In genomic region chr15:91172193-91172592, GRCm38 (mm10) we compare ENCODE assay signal across 14 mouse cellular contexts. TPM values are rescaled to one million over a fixed set of nuclear protein-coding genes. Genes with fewer than 3 reads are reported as not detected.
DNase-seq lines count a peak whose midpoint lies in the region; ATAC-seq lines count a peak whose summit lies in the region.
"Had no signal": no experiment of that assay in that cellular context is flagged by ENCODE, and none has a peak within 500 bp of the region (broad histone marks: within the 10 kb centered on the region; RNA-seq: fewer than 3 reads in every experiment).

No protein-coding gene starts in this region.

- H3K4me1 ChIP-seq in embryonic facial prominence, embryonic 11.5 days (ENCODE audit: control insufficient read depth, insufficient read depth, low read length): no peaks in the 10 kb centered on the region
- H3K4me1 ChIP-seq in embryonic facial prominence, embryonic 10.5 days: peaks cover 17% of the 10 kb centered on the region
- 0 out of 2 replicates have a peak, but pooled peaks cover 4% of the 10 kb centered on the region for H3K4me1 ChIP-seq in liver, embryonic 15.5 days (replicated peaks)
- H3K4me1 ChIP-seq in liver, embryonic 11.5 days (replicated peaks; ENCODE audit: control insufficient read depth, insufficient read depth, low read length): no peaks in the 10 kb centered on the region

- WGBS in embryonic facial prominence, embryonic 11.5 days: 49% methylated on average over 4 of the region's 4 CpGs
- WGBS in embryonic facial prominence, embryonic 10.5 days: 61% methylated on average over 4 of the region's 4 CpGs
- WGBS in liver, embryonic 15.5 days (ENCODE audit: insufficient replicate concordance): 68% methylated on average over 4 of the region's 4 CpGs
- 77% methylated on average over 4 of the region's 4 CpGs for WGBS in liver, embryonic 11.5 days

- H3K27me3 ChIP-seq in embryonic facial prominence, embryonic 11.5 days (ENCODE audit: control insufficient read depth, insufficient read depth, low read length): no peaks in the 10 kb centered on the region
- H3K27me3 ChIP-seq in embryonic facial prominence, embryonic 10.5 days (replicated peaks; ENCODE audit: low read depth, poor library complexity, severe bottlenecking): no peaks in the 10 kb centered on the region
- no peaks in the 10 kb centered on the region for H3K27me3 ChIP-seq in liver, embryonic 15.5 days
- no peaks in the 10 kb centered on the region for H3K27me3 ChIP-seq in liver, embryonic 11.5 days (replicated peaks; ENCODE audit: control insufficient read depth, insufficient read depth, low read length)

- no peak overlapping the region for H3K27ac ChIP-seq in embryonic facial prominence, embryonic 11.5 days (replicated peaks; ENCODE audit: low read depth, low read length)
- no peak overlapping the region for H3K27ac ChIP-seq in embryonic facial prominence, embryonic 10.5 days (replicated peaks)
- H3K27ac ChIP-seq in liver, embryonic 15.5 days (replicated peaks): no peak overlapping the region
- H3K27ac ChIP-seq in liver, embryonic 11.5 days (ENCODE audit: low read depth, low read length): no peak overlapping the region

- DNase-seq in embryonic facial prominence, embryonic 11.5 days (ENCODE audit: low spot score): peak; percentile 69
- no peak for DNase-seq in embryonic facial prominence, embryonic 10.5 days (ENCODE audit: low spot score)
- DNase-seq in liver, embryonic 11.5 days (ENCODE audit: low spot score): no peak
- DNase-seq in skeletal muscle tissue, adult 2 months (ENCODE audit: low read depth, low spot score): peak; percentile 69
- DNase-seq in ovary, postnatal 36 days (ENCODE audit: low spot score): no peak
- no peak for DNase-seq in cerebellum, postnatal 14 days
- DNase-seq: kidney, postnatal 36 days had no signal

- no peak overlapping the region for H3K9ac ChIP-seq in embryonic facial prominence, embryonic 11.5 days (replicated peaks; ENCODE audit: low read length)
- H3K9ac ChIP-seq in liver, embryonic 15.5 days: no peak overlapping the region
- H3K9ac ChIP-seq in liver, embryonic 11.5 days (ENCODE audit: low read depth, low read length): no peak overlapping the region

- H3K9me3 ChIP-seq in embryonic facial prominence, embryonic 11.5 days (replicated peaks; ENCODE audit: control insufficient read depth, low read length): no peaks in the 10 kb centered on the region
- no peaks in the 10 kb centered on the region for H3K9me3 ChIP-seq in embryonic facial prominence, embryonic 10.5 days
- H3K9me3 ChIP-seq in liver, embryonic 15.5 days (replicated peaks): no peaks in the 10 kb centered on the region
- H3K9me3 ChIP-seq in liver, embryonic 11.5 days (ENCODE audit: control insufficient read depth, low read length): no peaks in the 10 kb centered on the region

- no peaks in the 10 kb centered on the region for H3K36me3 ChIP-seq in embryonic facial prominence, embryonic 11.5 days (replicated peaks; ENCODE audit: control insufficient read depth, insufficient read depth, low read depth, low read length)
- no peaks in the 10 kb centered on the region for H3K36me3 ChIP-seq in embryonic facial prominence, embryonic 10.5 days (replicated peaks)
- no peaks in the 10 kb centered on the region for H3K36me3 ChIP-seq in liver, embryonic 15.5 days (replicated peaks)
- H3K36me3 ChIP-seq in liver, embryonic 11.5 days (ENCODE audit: control insufficient read depth, insufficient read depth, low read length): no peaks in the 10 kb centered on the region

- no peak for ATAC-seq in embryonic facial prominence, embryonic 11.5 days (replicated peaks; ENCODE audit: insufficient number of reproducible peaks, low FRiP score, low TSS enrichment, low read depth)
- ATAC-seq in liver, embryonic 15.5 days (ENCODE audit: insufficient read depth): peak; percentile 44; the same call in 1 of the 2 replicates
- no peak for ATAC-seq in liver, embryonic 11.5 days (replicated peaks; ENCODE audit: low FRiP score)
- ATAC-seq in granulocyte monocyte progenitor cell, adult 5-6 weeks (replicated peaks; ENCODE audit: poor library complexity, severe bottlenecking): peak; percentile 69
- ATAC-seq: Patski had no signal

- H3K4me2 ChIP-seq in embryonic facial prominence, embryonic 11.5 days (ENCODE audit: low read depth, low read length): no peak overlapping the region
- H3K4me2 ChIP-seq in liver, embryonic 15.5 days: no peak overlapping the region
- no peak overlapping the region for H3K4me2 ChIP-seq in liver, embryonic 11.5 days

- no peak overlapping the region for H3K4me3 ChIP-seq in embryonic facial prominence, embryonic 11.5 days (ENCODE audit: low read depth, low read length)
- no peak overlapping the region for H3K4me3 ChIP-seq in embryonic facial prominence, embryonic 10.5 days
- H3K4me3 ChIP-seq in liver, embryonic 15.5 days (replicated peaks): no peak overlapping the region
- H3K4me3 ChIP-seq in liver, embryonic 11.5 days (ENCODE audit: low read depth, low read length): no peak overlapping the region
- H3K4me3 ChIP-seq: heart, adult 2 months had no signal

RNA-seq across cellular contexts. Expression of gene Abcd2, which starts 19.4 kb away (rescaled TPM):
- polyA plus RNA-seq in embryonic facial prominence, embryonic 11.5 days (2014; fragmentation: Nextera tagmentation; extraction: Ambion mirVana): 9.2 and 10.1 TPM in 2 replicates
- polyA plus RNA-seq in embryonic facial prominence, embryonic 10.5 days (2016; fragmentation: Nextera tagmentation; extraction: Ambion mirVana): 9.7 and 10.5 TPM in 2 replicates
- 6.3 and 7.6 TPM in 2 replicates for polyA plus RNA-seq in liver, embryonic 15.5 days (2015; fragmentation: Nextera tagmentation; extraction: Ambion mirVana)
- 2.9 and 3.2 TPM in 2 replicates for polyA plus RNA-seq in liver, embryonic 11.5 days (2014; fragmentation: Nextera tagmentation; extraction: Ambion mirVana)
- total RNA-seq in granulocyte monocyte progenitor cell, adult 5-6 weeks (2014; fragmentation: Nextera tagmentation): 29.6 and 42.3 TPM in 2 replicates
- 45.2 and 58.2 TPM in 2 replicates for total RNA-seq in granulocyte monocyte progenitor cell, adult 5-6 weeks (2017)

RNA-seq across cellular contexts. Expression of gene CN725425, which starts 27.1 kb away (rescaled TPM):
- not detected in 2 replicates for polyA plus RNA-seq in embryonic facial prominence, embryonic 11.5 days (2014; fragmentation: Nextera tagmentation; extraction: Ambion mirVana)
- polyA plus RNA-seq in embryonic facial prominence, embryonic 10.5 days (2016; fragmentation: Nextera tagmentation; extraction: Ambion mirVana): not detected in 2 replicates
- 0.06 TPM in 2 replicates for polyA plus RNA-seq in liver, embryonic 15.5 days (2015; fragmentation: Nextera tagmentation; extraction: Ambion mirVana)
- not detected in 2 replicates for polyA plus RNA-seq in liver, embryonic 11.5 days (2014; fragmentation: Nextera tagmentation; extraction: Ambion mirVana)
- not detected in 2 replicates for total RNA-seq in granulocyte monocyte progenitor cell, adult 5-6 weeks (2014; fragmentation: Nextera tagmentation)
- not detected in 2 replicates for total RNA-seq in granulocyte monocyte progenitor cell, adult 5-6 weeks (2017)
- total RNA-seq: left cerebral cortex, postnatal 36 days had no signal
- polyA plus RNA-seq: C2C12; Patski; stomach, embryonic 14.5 days had no signal

Comparison
In these comparisons a context has a peak if more than half of its experiments do, and no peak if none do; other contexts are left out.
1. ATAC-seq: peak in liver, embryonic 15.5 days (single experiment) and granulocyte monocyte progenitor cell, adult 5-6 weeks (single experiment); none in embryonic facial prominence, embryonic 11.5 days (single experiment) and liver, embryonic 11.5 days (single experiment).
2. DNase-seq: peak in embryonic facial prominence, embryonic 11.5 days (single experiment) and skeletal muscle tissue, adult 2 months (single experiment); none in embryonic facial prominence, embryonic 10.5 days (single experiment), liver, embryonic 11.5 days (single experiment), ovary, postnatal 36 days (single experiment) and cerebellum, postnatal 14 days (0 of 2).